Mouse (Mus musculus) heart, postnatal 36 days (tissue): ENCODE measurements around the gene Aen. TPM values are rescaled to one million over a fixed set of nuclear protein-coding genes. Genes with fewer than 3 reads are reported as not detected.

Experiments
- DNase-seq, 2 experiments: peaks; one replicate each; pipeline ENCODE4 v3.0.0; 2021 to 2022
- intact Hi-C: fragments of 180-260 bp; cut with DNase I; formaldehyde crosslinking; loops from one replicate; pipeline ENCODE4 v1.15.1; 2025
- total RNA-seq, 2 experiments: library from RNA; stranded (reverse); gene quantifications; 2 replicates each; pipeline ENCODE4 v1.2.3; 2021

Gene Aen
- total RNA-seq, 2 experiments from 2014 or later = 35.2 to 35.3 TPM

- peak; percentile 84 to 94 for DNase-seq
- intact Hi-C loops = loop anchor here (1.0 to 5.0 kb wide), 3 partner anchors 42 to 293 kb away; no protein-coding TSS in a partner anchor
Measured at GRCm38 (mm10) chr7:78890641-78891040, 5.0 kb upstream of the Aen start.

- intact Hi-C loops = loop anchor here (5.0 kb wide), 1 partner anchor 297 kb away; no protein-coding TSS in a partner anchor
- DNase-seq = no peak
Measured at GRCm38 (mm10) chr7:78893917-78894316, 1.7 kb upstream of the Aen start.

GRCm38 (mm10) chr7:78895021-78895652, 517 bp upstream of the Aen start:
- intact Hi-C loops = no loop called here
- DNase-seq = no peak

DNA sequence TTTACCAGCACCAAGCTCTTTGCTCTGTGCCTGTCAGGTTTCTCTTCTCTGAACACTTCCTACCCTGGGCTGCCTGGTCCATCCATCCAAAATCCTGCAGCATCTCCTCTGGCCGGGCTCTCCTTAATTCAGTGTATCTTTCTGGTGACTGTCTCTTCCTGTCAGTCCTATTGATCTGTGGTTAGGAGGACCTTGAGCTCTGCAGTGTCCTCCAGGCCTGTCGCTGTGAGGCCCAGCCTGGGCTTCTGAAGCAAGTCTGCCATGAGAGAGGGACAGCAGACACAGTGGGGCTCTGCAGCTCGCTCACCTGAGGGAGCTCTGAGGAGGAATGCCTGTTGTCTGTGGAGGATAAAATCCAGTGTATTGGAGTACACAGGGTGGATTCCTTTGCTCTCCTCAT, 1.9 kb downstream of the Aen start:
- DNase-seq = no peak
- intact Hi-C loops = no loop called here

GRCm38 (mm10) chr7:78903174-78903870, 7.7 kb downstream of the Aen start:
- intact Hi-C loops = no loop called here
- no peak for DNase-seq

DNA sequence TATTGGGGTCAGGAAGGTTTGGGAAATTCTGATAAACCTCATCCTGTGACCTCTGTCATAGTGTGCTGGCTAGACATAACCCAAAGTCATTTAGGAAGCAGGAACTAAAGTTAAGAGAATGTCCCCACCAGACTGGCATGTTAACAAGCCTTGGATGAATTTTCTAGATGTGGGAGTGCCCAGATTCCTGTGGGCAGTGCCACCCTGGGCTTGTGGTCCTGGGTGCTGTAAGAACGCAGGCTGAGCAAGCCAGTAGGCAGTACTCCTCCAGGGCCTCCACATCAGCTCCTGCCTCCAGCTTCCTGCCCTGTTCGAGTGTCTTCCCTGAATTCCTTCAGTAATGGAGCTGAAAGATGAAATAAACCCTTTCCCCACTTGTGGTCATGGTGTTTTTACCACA, 8.5 kb downstream of the Aen start:
- DNase-seq = no peak
- intact Hi-C loops = no loop called here

DNA sequence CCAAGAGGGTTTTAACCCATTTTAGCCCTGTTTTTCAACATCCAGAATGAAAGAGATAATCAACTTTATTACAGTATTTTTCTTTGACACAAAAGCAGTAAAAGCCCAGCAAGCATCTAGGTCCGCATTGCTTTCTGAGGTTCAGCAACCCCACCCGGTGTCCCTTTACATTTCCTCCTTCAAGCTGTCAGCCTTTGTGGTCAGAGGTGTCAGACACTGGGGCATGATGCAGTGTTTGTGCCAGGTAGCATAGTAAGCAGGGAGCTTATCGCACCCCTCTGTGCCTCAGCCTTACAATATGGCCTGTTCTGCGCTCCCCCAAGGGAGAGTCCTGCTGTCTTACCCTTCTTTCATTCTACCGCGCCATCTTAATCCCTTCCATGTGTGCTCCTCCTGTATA, 13.4 kb downstream of the Aen start:
- DNase-seq = no peak
- intact Hi-C loops = no loop called here

GRCm38 (mm10) chr7:78910336-78911098, 14.9 kb downstream of the Aen start:
- intact Hi-C loops = no loop called here
- DNase-seq = no peak

DNA sequence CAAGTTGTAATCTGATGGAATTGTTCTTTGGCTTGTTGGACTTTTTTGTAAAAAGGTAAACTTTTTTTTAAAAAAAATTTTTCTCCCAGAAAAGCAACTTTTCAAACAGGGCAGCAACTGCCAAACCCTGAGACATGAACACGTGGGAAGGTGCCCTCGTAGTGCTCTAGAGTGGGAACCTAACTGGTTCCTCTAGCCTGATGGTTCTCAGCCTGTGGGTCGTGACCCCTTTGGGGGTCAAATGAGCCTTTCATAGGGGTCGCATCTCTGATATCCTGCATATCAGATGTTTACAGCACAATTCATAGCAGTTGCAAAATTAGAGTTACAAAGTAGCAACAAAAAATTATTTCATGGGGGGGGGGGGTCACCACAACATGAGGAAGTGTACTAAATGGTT, 15.6 kb downstream of the Aen start:
- intact Hi-C loops = no loop called here
- no peak for DNase-seq

- peak; percentile 18 to 23 for DNase-seq
- intact Hi-C loops = no loop called here
Measured at GRCm38 (mm10) chr7:78912253-78912973, 16.8 kb downstream of the Aen start.

DNA sequence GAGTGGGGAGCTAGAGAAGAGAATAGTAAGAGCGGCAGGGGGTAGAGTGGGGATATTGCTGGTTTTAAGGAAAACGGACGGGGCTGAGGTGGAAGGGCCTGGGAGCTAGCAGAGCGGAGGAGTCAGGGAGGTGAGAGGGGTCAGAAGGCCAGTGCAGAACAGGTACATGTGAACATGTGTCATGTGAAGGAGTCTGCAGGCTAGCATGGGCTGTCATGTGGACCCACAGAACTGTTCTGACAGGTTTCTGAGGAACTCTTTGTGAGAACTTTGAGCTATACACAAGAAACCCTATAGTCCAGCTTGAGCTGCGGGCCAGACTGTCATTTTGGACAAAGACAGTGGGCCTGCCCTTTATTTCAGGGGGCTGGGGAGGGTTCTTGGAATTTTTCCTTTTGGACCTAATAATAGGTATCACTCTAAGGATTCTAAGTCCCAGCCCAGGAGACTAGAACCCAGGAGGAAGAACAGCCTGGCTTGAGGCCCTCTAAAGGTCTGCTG, 17.4 kb downstream of the Aen start, which contains the start of gene Isg20:
Gene Isg20 (plus strand): TSS at position 451 of the 501 bp plus-strand sequence.
- no peak for DNase-seq
- intact Hi-C loops = no loop called here

DNA sequence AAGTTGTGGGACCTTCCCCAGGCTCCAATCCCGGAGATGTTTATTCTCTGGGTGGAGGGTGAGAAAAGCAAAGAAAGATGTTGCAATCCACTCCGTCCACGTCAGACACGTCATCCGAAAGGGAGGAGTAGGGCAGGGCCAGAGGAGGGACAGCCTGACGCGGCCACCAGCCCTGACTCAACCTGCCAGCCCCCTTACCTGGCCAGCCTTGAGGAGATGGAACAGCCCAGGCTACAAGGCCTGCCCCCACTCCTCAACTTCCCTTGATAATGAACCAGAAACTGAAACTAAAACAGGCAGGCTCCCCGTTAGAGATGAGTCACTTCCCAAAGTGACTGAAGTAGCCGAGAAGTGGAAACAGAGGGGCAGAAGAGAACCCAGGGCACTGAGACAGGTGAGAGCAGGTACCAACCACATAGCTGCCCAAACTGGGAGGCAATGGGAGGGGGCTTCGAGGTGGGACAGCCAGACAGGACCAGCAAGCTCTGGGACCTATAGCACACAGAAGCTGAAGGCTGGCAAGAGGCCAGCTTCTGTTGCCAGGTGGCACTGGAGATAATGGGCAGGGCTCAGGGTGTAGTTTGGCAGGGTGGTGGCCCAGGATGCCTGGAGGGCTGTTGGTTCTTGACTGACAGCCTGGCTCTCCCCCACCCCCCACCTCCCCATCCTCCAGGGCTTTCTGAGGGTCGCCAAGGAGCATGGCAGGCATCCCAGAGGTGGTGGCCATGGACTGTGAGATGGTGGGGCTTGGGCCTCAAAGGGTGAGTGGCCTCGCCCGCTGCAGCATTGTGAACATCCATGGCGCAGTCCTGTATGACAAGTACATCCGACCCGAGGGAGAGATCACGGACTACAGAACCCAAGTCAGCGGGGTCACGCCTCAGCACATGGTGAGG, 18.2 kb downstream of the Aen start:
- intact Hi-C loops = no loop called here
- peak; percentile 72 to 75 for DNase-seq

GRCm38 (mm10) chr7:78914545-78914845, 18.8 kb downstream of the Aen start:
- intact Hi-C loops = no loop called here
- no peak for DNase-seq

DNA sequence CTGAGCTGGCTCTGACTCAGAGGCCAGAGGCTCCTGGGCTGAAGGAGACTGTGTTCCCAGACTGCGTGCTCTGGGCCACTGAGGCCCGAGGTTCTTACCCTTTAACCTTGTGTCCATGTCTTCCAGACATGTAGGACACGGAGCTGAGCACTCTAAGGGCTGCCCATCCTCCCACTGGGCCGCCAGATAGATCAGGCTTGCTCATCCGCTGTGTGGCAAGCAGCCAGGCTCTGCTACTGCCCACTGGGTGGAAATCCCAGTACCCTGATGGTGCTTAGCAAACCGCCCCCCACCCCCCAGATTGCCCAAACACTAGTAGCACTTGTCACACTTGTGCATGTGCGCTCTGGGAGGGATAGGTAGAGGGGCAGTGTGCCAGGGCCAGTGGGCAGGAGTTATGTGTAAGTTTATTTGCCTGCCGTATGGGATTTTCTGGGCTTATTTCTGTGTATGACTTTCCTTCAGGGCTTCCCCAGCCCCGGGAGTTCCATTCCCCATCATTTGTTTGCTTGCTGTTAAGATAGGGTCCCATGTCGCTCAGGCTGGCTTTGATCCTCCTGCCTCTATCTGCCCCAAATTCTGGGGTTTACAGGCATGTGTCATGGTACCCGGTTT, 19.3 kb downstream of the Aen start:
- DNase-seq = no peak
- intact Hi-C loops = no loop called here

DNA sequence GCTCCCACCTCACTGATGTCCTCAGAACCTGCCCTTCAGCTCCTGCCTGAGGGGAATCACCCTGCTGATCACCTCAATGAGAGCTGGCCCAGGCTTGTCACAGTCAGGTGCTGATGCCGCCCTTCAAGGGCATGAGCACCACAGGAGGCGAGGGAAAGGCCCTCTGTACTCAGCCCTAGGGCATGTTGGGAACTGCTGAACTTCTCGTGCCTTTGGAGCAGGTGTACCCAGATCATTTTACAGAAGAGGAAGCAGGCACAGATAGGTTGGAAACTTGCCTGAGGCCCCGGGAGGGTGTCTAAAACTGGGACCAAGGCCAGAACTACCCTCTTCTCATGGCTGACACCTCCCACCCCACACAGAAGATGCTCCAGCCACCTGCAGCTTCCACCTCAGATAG, 23.0 kb downstream of the Aen start:
- DNase-seq = no peak
- intact Hi-C loops = no loop called here

DNA sequence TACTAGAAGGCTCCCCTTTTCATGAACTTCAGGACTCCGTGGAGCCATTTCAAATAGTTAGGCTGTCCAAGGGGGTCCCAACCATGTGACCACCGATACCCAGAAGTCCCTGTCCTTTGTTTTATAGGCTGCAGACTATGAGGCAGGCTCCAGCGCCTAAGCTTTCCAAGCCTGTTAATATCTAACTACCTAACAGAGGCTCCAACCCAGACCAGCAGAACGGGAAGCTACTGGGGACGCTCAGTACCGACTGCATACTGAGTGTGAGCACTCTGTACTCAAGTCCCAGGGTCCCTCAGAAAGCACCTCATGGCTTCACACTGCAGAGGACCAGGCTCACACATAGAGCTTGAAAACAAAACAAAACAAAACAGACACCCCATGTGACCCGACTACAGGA, 26.9 kb downstream of the Aen start:
- intact Hi-C loops = no loop called here
- no peak for DNase-seq

DNA sequence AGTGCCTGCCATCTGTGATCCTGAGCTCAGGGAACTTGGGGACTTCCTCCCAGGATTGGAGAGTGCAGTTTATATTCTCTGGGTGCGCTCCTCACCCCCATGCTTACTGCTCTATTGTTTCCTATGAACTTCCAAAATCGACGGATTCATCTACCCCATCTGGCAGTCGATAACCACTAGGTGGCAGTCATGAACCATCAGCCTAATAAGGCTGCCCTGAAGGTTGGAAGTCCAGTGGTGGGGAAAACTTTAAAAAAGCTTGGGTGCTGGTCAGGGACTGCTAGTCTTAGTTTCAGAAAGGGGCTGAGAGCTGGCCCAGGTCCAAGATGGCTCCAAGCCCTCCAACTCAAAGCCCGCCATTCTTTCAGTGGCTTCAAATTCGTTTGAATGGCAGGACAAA, 28.6 kb downstream of the Aen start:
- intact Hi-C loops = loop anchor here (1.0 to 2.0 kb wide), 3 partner anchors 156 to 315 kb away; no protein-coding TSS in a partner anchor
- DNase-seq = peak; percentile 64 to 73

DNA sequence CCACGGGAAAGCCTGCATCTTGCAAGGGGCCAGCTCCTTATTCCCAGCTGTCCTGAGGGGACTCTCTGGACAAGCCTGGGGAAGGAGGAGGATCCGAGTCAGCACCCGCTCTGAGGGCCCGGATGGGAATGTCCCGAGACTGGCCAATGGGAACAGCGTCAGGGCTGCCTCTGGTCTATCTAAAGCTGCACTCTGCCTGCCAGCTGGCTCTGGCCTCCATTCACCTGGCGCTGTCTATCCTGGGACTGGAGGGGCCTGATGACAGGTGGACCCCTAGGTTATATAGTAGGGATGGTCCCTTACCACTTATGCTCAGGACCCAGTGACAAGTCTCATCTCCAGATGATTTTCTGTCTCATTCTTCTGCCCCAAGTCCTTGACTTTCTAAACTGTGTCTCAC, 29.1 kb downstream of the Aen start:
- intact Hi-C loops = loop anchor here (1.0 to 5.0 kb wide), 4 partner anchors 156 to 428 kb away; no protein-coding TSS in a partner anchor
- DNase-seq = no peak

- no peak for DNase-seq
- intact Hi-C loops = loop anchor here (2.0 to 5.0 kb wide), 3 partner anchors 303 to 427 kb away; no protein-coding TSS in a partner anchor
Measured at GRCm38 (mm10) chr7:78925680-78926079, 30.0 kb downstream of the Aen start.
